Mouse (Mus musculus) testis, adult 10 weeks (tissue): Measurements from ENCODE around the gene Nlrp10. TPM values are rescaled to one million over a fixed set of nuclear protein-coding genes. Genes with fewer than 3 reads are reported as not detected.

Source experiments
- polyA plus RNA-seq: library from polyadenylated mRNA; stranded (reverse); fragments of 350-450 nt; fragmentation: Illumina TruSeq; extraction: RNeasy Lipid Tissue Mini Kit (QIAGEN cat#74804); gene quantifications from one replicate; pipeline ENCODE4 v1.2.3, GENCODE M21; 2014; ENCODE audit warnings: low read depth, low replicate concordance

Nlrp10 gene
- 0.27 TPM for polyA plus RNA-seq

GRCm38 (mm10) chr7:108929726-108930393 lies at the start of gene Nlrp10:
TSS of gene Nlrp10 (minus strand) at chr7:108930178.

GRCm38 (mm10) chr7:108950312-108950761 lies 20.4 kb upstream of the Nlrp10 start, which contains the start of gene Tub:
TSS of gene Tub (plus strand) at chr7:108950338.

GRCm38 (mm10) chr7:108933794-108934731 lies 4.1 kb upstream of the Nlrp10 start, which contains the start of gene Eif3f:
TSS of gene Eif3f (plus strand) at chr7:108934417.

GRCm38 (mm10) chr7:108894320-108894719 lies 35.7 kb downstream of the Nlrp10 start, which contains the start of gene Olfr519:
TSS of gene Olfr519 (minus strand) at chr7:108894420.

GRCm38 (mm10) chr7:108884906-108885305 lies 45.1 kb downstream of the Nlrp10 start, which contains the start of gene Olfr518:
TSS of gene Olfr518 (minus strand) at chr7:108885006.

GRCm38 (mm10) chr7:108872279-108872678 lies 57.7 kb downstream of the Nlrp10 start, which contains the start of gene Olfr517:
TSS of gene Olfr517 (minus strand) at chr7:108872379.

Other genes starting within 250 kb of the Nlrp10 start
- not detected for gene Olfr512, start 216.9 kb downstream of the Nlrp10 start, polyA plus RNA-seq
- not detected for gene Olfr513, start 179.2 kb downstream of the Nlrp10 start, polyA plus RNA-seq
- gene Olfr514, start 104.2 kb downstream of the Nlrp10 start, polyA plus RNA-seq = not detected
- gene Olfr516, start 79.6 kb downstream of the Nlrp10 start, polyA plus RNA-seq = not detected
- gene Olfr517, start 57.8 kb downstream of the Nlrp10 start, polyA plus RNA-seq = not detected
- gene Olfr518, start 45.2 kb downstream of the Nlrp10 start, polyA plus RNA-seq = not detected
- not detected for gene Olfr519, start 35.8 kb downstream of the Nlrp10 start, polyA plus RNA-seq
- gene Eif3f, start 4.2 kb upstream of the Nlrp10 start, polyA plus RNA-seq = 23.3 TPM
- gene Tub, start 20.2 kb upstream of the Nlrp10 start, polyA plus RNA-seq = 5.3 TPM
- 16.7 TPM for gene Ric3, start 153.2 kb upstream of the Nlrp10 start, polyA plus RNA-seq
- not detected for gene Lmo1, start 245.0 kb upstream of the Nlrp10 start, polyA plus RNA-seq